9 mouse cellular contexts compared by ENCODE assay signal in the genomic region with DNA sequence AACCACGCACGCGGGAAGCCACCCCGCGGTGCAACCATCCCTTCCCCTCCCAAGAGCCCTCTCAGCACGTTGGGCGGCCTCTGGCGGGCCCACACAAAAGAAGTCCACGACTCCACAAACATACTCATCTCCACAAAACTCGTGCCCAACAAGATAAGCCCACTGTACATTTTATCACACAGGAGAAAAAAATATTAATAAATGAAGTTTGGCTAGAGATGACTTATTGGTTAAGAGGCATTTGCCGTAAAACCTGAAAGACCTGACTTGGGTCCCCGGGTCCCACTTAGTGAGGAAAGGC. TPM values are rescaled to one million over a fixed set of nuclear protein-coding genes. Genes with fewer than 3 reads are reported as not detected.
A peak's percentile ranks its signal among the peaks of the same experiment; 100 is the strongest.
DNase-seq lines count a peak whose midpoint lies in the region; ATAC-seq and TF ChIP-seq lines count a peak whose summit lies in the region.
"Had no signal": no experiment of that assay in that cellular context is flagged by ENCODE, and none has a peak within 500 bp of the region (broad histone marks: within the 10 kb centered on the region; RNA-seq: fewer than 3 reads in every experiment).

No protein-coding gene starts in this region.

- DNase-seq in layer of hippocampus, adult 2 months (ENCODE audit: low spot score in 2 of 2), result no peak
- DNase-seq in layer of hippocampus, postnatal 10 days (ENCODE audit: low spot score in 2 of 2), result no peak
- DNase-seq in right cerebral cortex, postnatal 25 days, result no peak
- DNase-seq in frontal cortex, adult 2 months (ENCODE audit: extremely low spot score in 1 of 2, low spot score in 1 of 2), result no peak
- no peak for DNase-seq in layer of hippocampus, adult 9-11 months
- DNase-seq: heart, adult 18-20 months had no signal

- no peaks in the 10 kb centered on the region for H3K36me3 ChIP-seq in embryonic facial prominence, embryonic 13.5 days
- no peaks in the 10 kb centered on the region for H3K36me3 ChIP-seq in intestine, postnatal 0 days (ENCODE audit: control insufficient read depth, insufficient read depth)
- H3K36me3 ChIP-seq in neural tube, embryonic 12.5 days, result no peaks in the 10 kb centered on the region

- H3K4me3 ChIP-seq in layer of hippocampus, adult 2 months, result peak overlapping the region; percentile 35
- H3K4me3 ChIP-seq in embryonic facial prominence, embryonic 13.5 days, result peak overlapping the region; percentile 64
- H3K4me3 ChIP-seq in intestine, postnatal 0 days (ENCODE audit: low read depth, low read length), result peak overlapping the region; percentile 68
- H3K4me3 ChIP-seq in neural tube, embryonic 12.5 days, result peak overlapping the region; percentile 67

- peak overlapping the region; percentile 95 for H3K4me2 ChIP-seq in embryonic facial prominence, embryonic 13.5 days
- peak overlapping the region; percentile 92 for H3K4me2 ChIP-seq in intestine, postnatal 0 days (replicated peaks; ENCODE audit: low read depth)
- H3K4me2 ChIP-seq in neural tube, embryonic 12.5 days (replicated peaks), result peak overlapping the region; percentile 87

- 4% methylated on average over 12 of the region's 12 CpGs for WGBS in embryonic facial prominence, embryonic 13.5 days
- WGBS in intestine, postnatal 0 days, result 2% methylated on average over 12 of the region's 12 CpGs
- WGBS in neural tube, embryonic 12.5 days, result under 1% methylated on average over 12 of the region's 12 CpGs

- TF ChIP-seq CTCF in layer of hippocampus, adult 2 months (conservative IDR thresholded peaks at IDR 0.05), result no peak
- peak; percentile 30 for TF ChIP-seq CTCF in intestine, postnatal 0 days (IDR thresholded peaks at IDR 0.05; ENCODE audit: low read depth)

- H3K9me3 ChIP-seq in embryonic facial prominence, embryonic 13.5 days, result no peaks in the 10 kb centered on the region
- no peaks in the 10 kb centered on the region for H3K9me3 ChIP-seq in intestine, postnatal 0 days (ENCODE audit: control insufficient read depth)
- H3K9me3 ChIP-seq in neural tube, embryonic 12.5 days, result no peaks in the 10 kb centered on the region

- no peak for ATAC-seq in embryonic facial prominence, embryonic 13.5 days (ENCODE audit: insufficient number of reproducible peaks, insufficient read depth, low FRiP score, low TSS enrichment, low read depth)
- ATAC-seq in intestine, postnatal 0 days, result no peak
- ATAC-seq in neural tube, embryonic 12.5 days (ENCODE audit: low FRiP score, low read depth), result no peak

- no peak overlapping the region for H3K9ac ChIP-seq in embryonic facial prominence, embryonic 13.5 days
- 0 out of 2 replicates have a peak overlapping the region, but pooled peaks have one; percentile 31 for H3K9ac ChIP-seq in intestine, postnatal 0 days (ENCODE audit: low read depth, low read length)
- H3K9ac ChIP-seq in neural tube, embryonic 12.5 days, result peak overlapping the region; percentile 47; the same call in 1 of the 2 replicates

- H3K4me1 ChIP-seq in embryonic facial prominence, embryonic 13.5 days, result peaks cover 39% of the 10 kb centered on the region
- no peaks in the 10 kb centered on the region for H3K4me1 ChIP-seq in intestine, postnatal 0 days (replicated peaks; ENCODE audit: control insufficient read depth, insufficient read depth, low read length)
- peaks cover 42% of the 10 kb centered on the region for H3K4me1 ChIP-seq in neural tube, embryonic 12.5 days

- no peak overlapping the region for H3K27ac ChIP-seq in layer of hippocampus, adult 2 months
- no peak overlapping the region for H3K27ac ChIP-seq in embryonic facial prominence, embryonic 13.5 days
- H3K27ac ChIP-seq in intestine, postnatal 0 days (ENCODE audit: low read depth, low read length), result no peak overlapping the region
- H3K27ac ChIP-seq in neural tube, embryonic 12.5 days, result no peak overlapping the region

- H3K27me3 ChIP-seq in embryonic facial prominence, embryonic 13.5 days, result peaks cover 52% of the 10 kb centered on the region
- H3K27me3 ChIP-seq in intestine, postnatal 0 days (replicated peaks; ENCODE audit: control insufficient read depth, insufficient read depth, low read length), result peaks cover 21% of the 10 kb centered on the region
- H3K27me3 ChIP-seq in neural tube, embryonic 12.5 days (replicated peaks), result peaks cover 19% of the 10 kb centered on the region

RNA-seq across cellular contexts. Expression of gene Trim71, which starts 2.5 kb away (rescaled TPM):
- total RNA-seq in layer of hippocampus, adult 2 months (2021), result 1 to 10 TPM; 1.3 to 1.4 TPM
- total RNA-seq in layer of hippocampus, postnatal 10 days (2021), result under 1 TPM; 0.18 to 0.27 TPM
- 0.39 and 0.46 TPM in 2 replicates for polyA plus RNA-seq in embryonic facial prominence, embryonic 13.5 days (2015; fragmentation: Nextera tagmentation; extraction: Ambion mirVana)
- polyA plus RNA-seq in intestine, postnatal 0 days (2015; fragmentation: Nextera tagmentation; extraction: Ambion mirVana), result 1.5 and 2.0 TPM in 2 replicates
- polyA plus RNA-seq in neural tube, embryonic 12.5 days (2016; fragmentation: Nextera tagmentation; extraction: Ambion mirVana), result 0.98 and 1.4 TPM in 2 replicates
- 0.13 and 0.26 TPM in 2 replicates for polyA plus RNA-seq in frontal cortex, adult 2 months (2012; rRNA removed)
- total RNA-seq: heart, adult 18-20 months had no signal

RNA-seq across cellular contexts. Expression of gene C130032M10Rik, which starts 46.1 kb away (rescaled TPM):
- total RNA-seq in layer of hippocampus, adult 2 months (2021), result not detected
- not detected for total RNA-seq in layer of hippocampus, postnatal 10 days (2021)
- polyA plus RNA-seq in embryonic facial prominence, embryonic 13.5 days (2015; fragmentation: Nextera tagmentation; extraction: Ambion mirVana), result 0.59 and 0.60 TPM in 2 replicates
- not detected in 2 replicates for polyA plus RNA-seq in intestine, postnatal 0 days (2015; fragmentation: Nextera tagmentation; extraction: Ambion mirVana)
- 0.28 and 0.29 TPM in 2 replicates for polyA plus RNA-seq in neural tube, embryonic 12.5 days (2016; fragmentation: Nextera tagmentation; extraction: Ambion mirVana)
- 0.17 TPM in 1 of 2 replicates, not detected in the other for polyA plus RNA-seq in frontal cortex, adult 2 months (2012; rRNA removed)
- total RNA-seq: heart, adult 18-20 months had no signal

RNA-seq across cellular contexts. Expression of gene Ccr4, which starts 56.9 kb away (rescaled TPM):
- not detected for total RNA-seq in layer of hippocampus, adult 2 months (2021)
- not detected for total RNA-seq in layer of hippocampus, postnatal 10 days (2021)
- 0.14 and 0.56 TPM in 2 replicates for polyA plus RNA-seq in embryonic facial prominence, embryonic 13.5 days (2015; fragmentation: Nextera tagmentation; extraction: Ambion mirVana)
- 2.3 TPM in 2 replicates for polyA plus RNA-seq in intestine, postnatal 0 days (2015; fragmentation: Nextera tagmentation; extraction: Ambion mirVana)
- polyA plus RNA-seq in neural tube, embryonic 12.5 days (2016; fragmentation: Nextera tagmentation; extraction: Ambion mirVana), result not detected in 2 replicates
- polyA plus RNA-seq in frontal cortex, adult 2 months (2012; rRNA removed), result not detected in 2 replicates
- total RNA-seq: heart, adult 18-20 months had no signal
